Mouse (Mus musculus): ENCODE results near the gene Cep19. TPM values are rescaled to one million over a fixed set of nuclear protein-coding genes. Genes with fewer than 3 reads are reported as not detected.
A peak's percentile ranks its signal among the peaks of the same experiment; 100 is the strongest.

Cep19 gene
- total RNA-seq, 2 experiments from 2014 or later: 59.0 to 63.1 TPM

- DNase-seq (ENCODE audit: extremely low spot score in 1 of 2, low spot score in 2 of 2): no peak
- intact Hi-C loops (cut with DNase I): no loop called here
These were observed 2.7 kb downstream of the Cep19 start for GRCm38 (mm10) chr16:32102295-32102694.

- intact Hi-C loops (cut with DNase I): no loop called here
- no peak for DNase-seq (ENCODE audit: extremely low spot score in 1 of 2, low spot score in 2 of 2)
These were observed 6.1 kb downstream of the Cep19 start for GRCm38 (mm10) chr16:32105698-32106097.

DNA sequence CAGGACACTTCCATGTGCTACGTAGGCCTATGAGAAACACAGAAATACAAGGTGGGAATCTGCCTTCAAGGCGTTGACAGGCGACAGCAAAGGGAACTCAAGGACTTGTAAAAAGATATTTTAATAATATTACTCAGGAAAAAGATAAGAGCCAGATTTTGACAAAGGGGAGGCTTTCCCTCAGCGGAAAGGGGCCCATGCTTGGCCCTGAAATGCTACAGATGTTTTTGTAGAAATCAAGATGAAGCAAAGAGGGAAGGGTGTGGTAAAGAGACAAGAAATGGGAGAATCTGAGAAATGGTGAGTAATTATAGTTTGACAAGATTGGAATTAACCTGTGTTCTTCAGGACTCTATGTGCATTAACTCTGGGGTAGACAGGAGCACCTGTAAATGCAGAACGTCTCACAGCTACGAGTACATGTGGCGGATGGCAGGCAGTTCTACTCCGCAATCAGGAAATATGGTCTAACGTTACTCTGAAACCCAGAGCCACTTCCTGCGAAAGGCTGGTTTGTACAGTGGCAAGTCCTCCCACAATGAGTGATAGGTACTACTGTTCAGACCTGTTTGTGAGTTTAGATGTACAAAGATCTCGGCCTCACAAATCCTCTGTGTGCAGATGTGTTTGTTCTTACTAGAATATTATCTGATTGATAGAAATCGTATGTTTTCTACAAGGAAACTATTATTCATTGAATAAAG, 7.9 kb downstream of the Cep19 start:
- intact Hi-C loops (cut with DNase I): no loop called here
- DNase-seq (ENCODE audit: extremely low spot score in 1 of 2, low spot score in 2 of 2): no peak

GRCm38 (mm10) chr16:32108170-32108569, 8.6 kb downstream of the Cep19 start:
- no peak for DNase-seq (ENCODE audit: extremely low spot score in 1 of 2, low spot score in 2 of 2)
- intact Hi-C loops (cut with DNase I): no loop called here

GRCm38 (mm10) chr16:32108578-32108977, 9.0 kb downstream of the Cep19 start:
- intact Hi-C loops (cut with DNase I): no loop called here
- DNase-seq (ENCODE audit: extremely low spot score in 1 of 2, low spot score in 2 of 2): no peak

DNA sequence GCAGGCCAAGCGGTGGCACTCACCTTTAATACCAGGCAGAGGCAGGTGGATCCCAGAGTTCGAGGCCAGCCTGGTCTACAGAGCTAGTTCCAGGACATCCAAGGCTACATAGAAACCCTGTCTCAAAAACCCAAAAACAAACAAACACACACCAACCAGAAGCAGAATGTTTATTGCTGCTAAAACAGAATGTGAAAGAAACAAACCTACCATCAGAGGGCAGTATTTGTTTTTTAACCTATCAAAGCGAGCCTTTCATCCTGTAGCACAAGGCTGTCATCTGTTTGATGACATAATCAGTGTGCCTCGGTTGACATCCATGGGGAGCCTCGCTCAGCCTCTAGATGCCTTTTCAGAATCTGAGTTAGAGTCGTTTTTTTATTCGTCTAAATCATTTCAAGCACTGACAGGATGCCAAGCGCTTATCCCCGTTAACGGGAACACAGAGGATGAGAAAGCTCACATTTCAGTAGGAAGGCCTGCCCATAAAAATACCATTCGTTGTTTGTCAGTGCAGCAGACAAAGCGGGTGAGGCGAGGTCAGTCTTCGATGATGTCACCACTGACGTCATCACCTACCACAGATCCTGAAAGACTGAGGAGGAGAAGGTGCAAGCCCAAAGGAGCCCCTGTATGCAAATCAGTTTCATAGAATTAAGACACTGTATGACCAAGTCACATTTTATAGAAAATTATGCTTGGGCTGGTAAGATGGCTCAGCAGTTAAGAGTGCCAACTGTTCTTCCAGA, 11.5 kb downstream of the Cep19 start:
- intact Hi-C loops (cut with DNase I): loop anchor here (10.0 kb wide), 2 partner anchors 94 to 134 kb away; partner anchors contain the start of genes Fbxo45 and Wdr53

DNA sequence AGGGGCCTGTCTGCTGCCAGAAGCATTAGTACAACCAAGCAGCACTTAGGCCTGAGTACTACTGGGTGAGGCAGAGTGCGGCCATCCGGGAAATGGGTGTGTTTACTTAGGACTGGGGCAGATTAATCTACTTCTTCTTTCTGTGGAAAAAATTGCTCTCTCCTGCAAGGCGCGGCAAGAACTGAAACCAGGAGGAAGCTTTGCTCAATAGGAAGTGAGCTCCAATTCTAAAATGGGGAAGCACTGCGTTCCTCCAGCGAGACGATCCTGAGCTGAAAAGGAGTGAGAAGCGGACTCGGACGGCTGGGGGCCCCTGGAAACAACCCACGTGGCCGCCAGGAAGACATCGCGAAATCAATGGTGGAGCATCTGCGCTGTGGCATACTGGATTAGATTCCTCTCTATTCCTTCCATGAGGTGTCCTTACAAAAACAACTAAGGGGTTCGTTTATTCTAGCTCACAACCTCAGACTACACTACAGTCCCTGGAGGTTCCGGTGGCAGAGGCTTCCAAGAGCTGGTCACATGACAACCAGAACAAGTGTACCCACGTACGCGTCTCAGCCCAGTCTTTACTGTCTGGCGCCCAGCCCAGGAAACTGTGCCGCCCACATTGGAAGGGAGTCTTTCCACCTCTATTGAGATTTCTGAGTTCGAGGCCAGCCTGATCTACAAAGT, 14.1 kb downstream of the Cep19 start:
- intact Hi-C loops (cut with DNase I): loop anchor here (10.0 kb wide), 2 partner anchors 91 to 131 kb away; partner anchors contain the start of genes Fbxo45 and Wdr53

More for the DNA sequence above, 11.5 kb downstream of the Cep19 start:
- no peak for DNase-seq (ENCODE audit: extremely low spot score in 1 of 2, low spot score in 2 of 2)

GRCm38 (mm10) chr16:32114406-32114805, 14.8 kb downstream of the Cep19 start:
- DNase-seq (ENCODE audit: extremely low spot score in 1 of 2, low spot score in 2 of 2): no peak
- intact Hi-C loops (cut with DNase I): loop anchor here (10.0 kb wide), 2 partner anchors 90 to 130 kb away; partner anchors contain the start of genes Fbxo45 and Wdr53

More for the DNA sequence above, 14.1 kb downstream of the Cep19 start:
- peak; percentile 54 to 82 for DNase-seq (ENCODE audit: extremely low spot score in 1 of 2, low spot score in 2 of 2)

DNA sequence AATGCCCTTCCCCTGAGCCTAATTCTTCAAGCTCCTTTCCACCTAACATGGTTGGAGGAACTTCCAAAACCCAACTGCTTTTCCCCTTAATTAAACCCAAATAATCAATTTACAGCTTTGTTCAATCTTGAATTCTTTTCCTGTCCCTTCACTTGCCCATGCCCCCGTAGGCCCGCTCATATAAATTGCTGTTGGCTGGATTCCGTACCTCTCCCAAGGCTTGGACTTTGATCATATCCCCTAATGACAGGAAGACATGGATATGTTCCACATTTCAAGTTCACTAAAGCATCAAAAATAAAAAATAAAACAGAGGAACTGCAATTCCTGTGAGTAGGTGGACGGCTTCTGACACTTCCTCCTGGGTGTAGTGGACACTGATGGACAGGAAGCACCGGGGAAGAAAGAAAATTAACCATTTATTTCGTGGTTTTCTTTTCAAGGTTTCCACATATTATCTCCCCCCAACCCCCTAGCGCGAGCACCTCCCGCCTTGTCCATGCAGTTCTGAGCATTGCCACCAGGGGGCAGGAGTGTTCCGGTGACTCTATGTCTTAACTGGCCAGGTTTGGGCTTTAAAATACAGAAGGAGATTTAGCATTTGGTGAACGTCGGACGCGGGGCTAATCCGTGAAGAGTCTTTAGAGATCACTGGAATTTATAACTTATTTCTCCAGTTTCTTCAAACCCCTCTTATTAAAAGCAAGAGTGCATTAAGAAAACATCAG, 15.5 kb downstream of the Cep19 start:
- peak; percentile 70 to 84 for DNase-seq (ENCODE audit: extremely low spot score in 1 of 2, low spot score in 2 of 2)
- intact Hi-C loops (cut with DNase I): loop anchor here (10.0 kb wide), 2 partner anchors 90 to 130 kb away; partner anchors contain the start of genes Fbxo45 and Wdr53

DNA sequence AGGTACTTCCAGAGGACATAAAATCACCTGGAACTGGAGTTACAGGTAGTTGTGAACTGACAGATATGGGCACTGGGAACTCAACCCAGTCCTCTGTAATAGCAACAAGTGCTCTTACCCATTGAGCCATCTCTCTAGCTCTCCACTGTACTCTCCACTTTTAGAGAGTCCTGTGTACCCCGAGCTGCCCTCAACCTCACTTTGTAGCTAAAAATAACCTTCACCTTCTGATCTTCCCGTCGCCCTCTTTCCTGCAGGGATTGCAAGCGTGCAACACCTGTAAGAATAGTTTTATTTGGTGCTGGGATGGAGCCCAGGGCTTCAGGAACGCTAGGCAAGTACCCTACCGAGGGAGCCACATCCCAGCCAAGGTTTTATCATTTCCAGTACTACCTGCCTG, 16.2 kb downstream of the Cep19 start:
- intact Hi-C loops (cut with DNase I): loop anchor here (10.0 kb wide), 2 partner anchors 89 to 129 kb away; partner anchors contain the start of genes Fbxo45 and Wdr53
- no peak for DNase-seq (ENCODE audit: extremely low spot score in 1 of 2, low spot score in 2 of 2)

DNA sequence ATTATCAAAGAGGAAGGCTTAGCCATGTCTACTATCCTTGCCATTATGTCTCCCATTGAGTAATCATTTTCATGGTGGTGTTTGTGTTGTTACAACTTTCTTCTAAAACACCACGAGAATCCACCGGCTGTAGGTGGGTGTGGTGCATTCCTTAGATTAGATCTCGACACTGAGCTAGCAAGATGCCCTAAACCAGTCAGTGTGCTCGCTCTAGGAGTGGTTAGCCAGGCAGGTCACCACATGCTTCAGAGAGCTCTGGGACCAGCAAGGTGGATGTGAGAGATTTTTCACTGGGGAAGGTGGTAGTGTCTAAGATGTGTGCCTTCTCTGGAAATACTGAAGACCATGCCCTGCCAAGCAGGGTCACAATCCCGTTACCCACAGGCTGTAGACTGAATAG, 16.6 kb downstream of the Cep19 start:
- DNase-seq (ENCODE audit: extremely low spot score in 1 of 2, low spot score in 2 of 2): no peak
- intact Hi-C loops (cut with DNase I): loop anchor here (10.0 kb wide), 2 partner anchors 89 to 129 kb away; partner anchors contain the start of genes Fbxo45 and Wdr53

DNA sequence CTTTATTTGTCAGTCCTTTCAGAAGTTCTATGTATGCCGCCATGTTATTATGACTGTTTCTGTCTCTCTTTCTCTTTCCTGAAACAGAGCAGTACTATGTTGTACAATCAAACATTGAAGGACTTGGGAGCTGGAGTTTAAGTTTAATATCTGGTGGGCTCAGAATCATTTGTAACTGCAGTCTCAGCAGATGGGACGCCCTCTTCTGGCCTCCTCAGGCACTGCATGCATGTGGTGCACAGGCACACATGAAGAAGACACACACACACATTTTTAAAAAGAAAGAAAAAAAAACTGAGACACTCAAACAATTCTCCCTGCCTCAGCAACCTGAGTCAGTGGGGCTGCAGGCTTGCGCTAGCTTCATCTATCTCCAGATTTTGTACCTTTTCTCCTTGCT, 20.9 kb downstream of the Cep19 start:
- DNase-seq (ENCODE audit: extremely low spot score in 1 of 2, low spot score in 2 of 2): no peak
- intact Hi-C loops (cut with DNase I): loop anchor here (10.0 kb wide), 1 partner anchor 444 kb away; no protein-coding TSS in a partner anchor

- DNase-seq (ENCODE audit: extremely low spot score in 1 of 2, low spot score in 2 of 2): no peak
- intact Hi-C loops (cut with DNase I): loop anchor here (10.0 kb wide), 1 partner anchor 441 kb away; no protein-coding TSS in a partner anchor
These were observed 24.4 kb downstream of the Cep19 start for GRCm38 (mm10) chr16:32124020-32124419.

GRCm38 (mm10) chr16:32124444-32125335, 25.1 kb downstream of the Cep19 start:
- intact Hi-C loops (cut with DNase I): loop anchor here (10.0 kb wide), 1 partner anchor 440 kb away; no protein-coding TSS in a partner anchor
- no peak for DNase-seq (ENCODE audit: extremely low spot score in 1 of 2, low spot score in 2 of 2)

- intact Hi-C loops (cut with DNase I): loop anchor here (10.0 kb wide), 1 partner anchor 439 kb away; no protein-coding TSS in a partner anchor
- DNase-seq (ENCODE audit: extremely low spot score in 1 of 2, low spot score in 2 of 2): no peak
These were observed 25.8 kb downstream of the Cep19 start for GRCm38 (mm10) chr16:32125364-32125763.

GRCm38 (mm10) chr16:32127046-32127445, 27.4 kb downstream of the Cep19 start:
- no peak for DNase-seq (ENCODE audit: extremely low spot score in 1 of 2, low spot score in 2 of 2)
- intact Hi-C loops (cut with DNase I): loop anchor here (10.0 kb wide), 1 partner anchor 438 kb away; no protein-coding TSS in a partner anchor

All from left cerebral cortex, postnatal 10 days (tissue).